25 mouse cellular contexts compared by ENCODE assay signal in the genomic region with DNA sequence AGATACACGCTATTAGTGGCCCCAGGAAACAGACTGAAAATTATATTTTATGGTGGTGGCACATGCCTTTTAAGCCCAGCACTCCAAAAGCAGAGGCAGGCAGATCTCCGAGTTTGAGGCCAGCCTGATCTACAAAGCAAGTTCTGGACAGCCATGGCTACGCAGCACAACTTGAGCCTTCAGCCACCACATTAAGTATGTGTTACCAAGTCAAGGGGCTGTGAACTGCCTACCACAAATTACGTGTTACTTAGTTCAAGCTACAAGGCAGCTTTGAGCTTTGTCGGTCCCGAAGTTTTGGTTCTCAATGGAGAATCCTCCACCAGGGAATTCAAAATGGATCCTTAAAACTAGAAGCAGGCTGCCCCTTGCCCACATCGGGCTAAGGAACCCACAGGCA. TPM values are rescaled to one million over a fixed set of nuclear protein-coding genes. Genes with fewer than 3 reads are reported as not detected.
DNase-seq lines count a peak whose midpoint lies in the region; ATAC-seq and TF ChIP-seq lines count a peak whose summit lies in the region.
"Had no signal": no experiment of that assay in that cellular context is flagged by ENCODE, and none has a peak within 500 bp of the region (broad histone marks: within the 10 kb centered on the region; RNA-seq: fewer than 3 reads in every experiment).

No protein-coding gene starts in this region.

- 96% methylated on average over 7 of the region's 7 CpGs for WGBS in forebrain, embryonic 10.5 days
- WGBS in forebrain, embryonic 11.5 days = 96% methylated on average over 7 of the region's 7 CpGs
- WGBS in heart, embryonic 10.5 days = 90% methylated on average over 7 of the region's 7 CpGs
- 94% methylated on average over 7 of the region's 7 CpGs for WGBS in heart, adult 2 months

- no peak for TF ChIP-seq EP300 in heart, adult 2 months (IDR thresholded peaks at IDR 0.05; ENCODE audit: insufficient read depth, low read depth, low read length)

- no peak overlapping the region for H3K4me3 ChIP-seq in forebrain, embryonic 10.5 days
- H3K4me3 ChIP-seq in forebrain, embryonic 11.5 days (ENCODE audit: low read depth, low read length) = no peak overlapping the region
- no peak overlapping the region for H3K4me3 ChIP-seq in heart, embryonic 10.5 days
- no peak overlapping the region for H3K4me3 ChIP-seq in heart, adult 2 months
- H3K4me3 ChIP-seq in testis, adult 2 months (ENCODE audit: control insufficient read depth, low read depth, low read length) = no peak overlapping the region
- H3K4me3 ChIP-seq: embryonic facial prominence, embryonic 10.5 days; embryonic facial prominence, embryonic 12.5 days; forebrain, embryonic 13.5 days; forebrain, embryonic 15.5 days had no signal

- no peak overlapping the region for H3K4me2 ChIP-seq in forebrain, embryonic 11.5 days (ENCODE audit: low read depth, low read length, severe bottlenecking)
- H3K4me2 ChIP-seq: embryonic facial prominence, embryonic 12.5 days; forebrain, embryonic 13.5 days; forebrain, embryonic 15.5 days had no signal

- peaks cover 33% of the 10 kb centered on the region for H3K36me3 ChIP-seq in forebrain, embryonic 10.5 days (replicated peaks)
- no peaks in the 10 kb centered on the region; the same call in 1 of the 2 replicates for H3K36me3 ChIP-seq in forebrain, embryonic 11.5 days (ENCODE audit: control insufficient read depth, insufficient read depth, low read length)
- peaks cover 17% of the 10 kb centered on the region for H3K36me3 ChIP-seq in heart, embryonic 10.5 days
- peaks cover 2% of the 10 kb centered on the region for H3K36me3 ChIP-seq in heart, adult 2 months (ENCODE audit: control insufficient read depth, insufficient read depth, low read length)
- no peaks in the 10 kb centered on the region for H3K36me3 ChIP-seq in testis, adult 2 months (ENCODE audit: control insufficient read depth, insufficient read depth, low read length)

- no peaks in the 10 kb centered on the region; the same call in 1 of the 2 replicates for H3K4me1 ChIP-seq in forebrain, embryonic 10.5 days
- no peaks in the 10 kb centered on the region for H3K4me1 ChIP-seq in forebrain, embryonic 11.5 days (replicated peaks; ENCODE audit: control insufficient read depth, insufficient read depth, low read length)
- peaks cover 6% of the 10 kb centered on the region for H3K4me1 ChIP-seq in heart, embryonic 10.5 days
- H3K4me1 ChIP-seq in heart, adult 2 months (ENCODE audit: control insufficient read depth, insufficient read depth, low read length) = peaks cover 2% of the 10 kb centered on the region; the same call in 1 of the 2 replicates
- H3K4me1 ChIP-seq in testis, adult 2 months (ENCODE audit: control insufficient read depth, insufficient read depth, low read length) = peaks cover 6% of the 10 kb centered on the region
- H3K4me1 ChIP-seq: embryonic facial prominence, embryonic 10.5 days; embryonic facial prominence, embryonic 12.5 days; forebrain, embryonic 13.5 days; forebrain, embryonic 15.5 days had no signal

- peak; percentile 12 for DNase-seq in forebrain, embryonic 10.5 days (ENCODE audit: extremely low spot score, low spot score)
- DNase-seq in forebrain, embryonic 11.5 days (ENCODE audit: low spot score) = no peak
- peak; percentile 63 for DNase-seq in heart, embryonic 10.5 days (ENCODE audit: low spot score)
- DNase-seq in heart, adult 2 months = no peak
- no peak for DNase-seq in testis, postnatal 14 days (ENCODE audit: low spot score)
- DNase-seq: adrenal gland, adult 2 months; adrenal gland, postnatal 10 days; adrenal gland, postnatal 25 days; cerebellum, adult 11 months; cerebellum, adult 18-20 months; cerebellum, adult 8-10 months; cerebellum, postnatal 10 days; cerebellum, postnatal 25 days; forebrain, postnatal 0 days had no signal

- no peak for ATAC-seq in forebrain, embryonic 11.5 days (replicated peaks; ENCODE audit: low FRiP score)
- ATAC-seq: forebrain, embryonic 13.5 days; forebrain, embryonic 15.5 days; forebrain, postnatal 0 days had no signal

- H3K9me3 ChIP-seq in forebrain, embryonic 10.5 days = no peaks in the 10 kb centered on the region; the same call in 1 of the 2 replicates
- H3K9me3 ChIP-seq in forebrain, embryonic 11.5 days (ENCODE audit: control insufficient read depth, low read length) = no peaks in the 10 kb centered on the region
- no peaks in the 10 kb centered on the region for H3K9me3 ChIP-seq in heart, embryonic 10.5 days
- H3K9me3 ChIP-seq: embryonic facial prominence, embryonic 12.5 days; forebrain, embryonic 13.5 days; forebrain, embryonic 15.5 days had no signal

- H3K9ac ChIP-seq in forebrain, embryonic 11.5 days (ENCODE audit: low read length) = no peak overlapping the region
- no peak overlapping the region for H3K9ac ChIP-seq in heart, adult 2 months (ENCODE audit: low read depth, low read length)
- H3K9ac ChIP-seq: embryonic facial prominence, embryonic 12.5 days; forebrain, embryonic 13.5 days; forebrain, embryonic 15.5 days; forebrain, postnatal 0 days had no signal

- no peak for TF ChIP-seq CTCF in heart, adult 2 months (IDR thresholded peaks at IDR 0.05)
- TF ChIP-seq CTCF in testis, adult 2 months (IDR thresholded peaks at IDR 0.05; ENCODE audit: control insufficient read depth, insufficient read depth, insufficient replicate concordance, low read depth, low read length) = no peak

- H3K27ac ChIP-seq in forebrain, embryonic 10.5 days = no peak overlapping the region
- H3K27ac ChIP-seq in forebrain, embryonic 11.5 days (ENCODE audit: low read depth, low read length) = no peak overlapping the region
- no peak overlapping the region for H3K27ac ChIP-seq in heart, embryonic 10.5 days
- H3K27ac ChIP-seq in heart, adult 2 months = no peak overlapping the region
- peak overlapping the region; percentile 54 for H3K27ac ChIP-seq in testis, adult 2 months (ENCODE audit: control insufficient read depth, insufficient read depth, low read depth, low read length)
- H3K27ac ChIP-seq: embryonic facial prominence, embryonic 10.5 days; embryonic facial prominence, embryonic 12.5 days; forebrain, embryonic 13.5 days; forebrain, embryonic 15.5 days had no signal

- no peaks in the 10 kb centered on the region for H3K79me2 ChIP-seq in heart, adult 2 months (replicated peaks; ENCODE audit: control insufficient read depth, insufficient read depth, low read length)

- intact Hi-C loops in heart, adult 2 months (cut with DNase I) = no loop called here

- H3K27me3 ChIP-seq in forebrain, embryonic 10.5 days (ENCODE audit: poor library complexity, severe bottlenecking) = no peaks in the 10 kb centered on the region
- no peaks in the 10 kb centered on the region for H3K27me3 ChIP-seq in forebrain, embryonic 11.5 days (ENCODE audit: control insufficient read depth, insufficient read depth, low read length)
- no peaks in the 10 kb centered on the region for H3K27me3 ChIP-seq in heart, embryonic 10.5 days (ENCODE audit: insufficient read depth, poor library complexity, severe bottlenecking)
- no peaks in the 10 kb centered on the region for H3K27me3 ChIP-seq in heart, adult 2 months (ENCODE audit: control insufficient read depth, insufficient read depth, low read length)
- no peaks in the 10 kb centered on the region for H3K27me3 ChIP-seq in testis, adult 2 months (ENCODE audit: control insufficient read depth, insufficient read depth, low read length)
- H3K27me3 ChIP-seq: embryonic facial prominence, embryonic 12.5 days; forebrain, embryonic 13.5 days; forebrain, embryonic 15.5 days had no signal

- no peak for TF ChIP-seq POLR2A in heart, adult 2 months (IDR thresholded peaks at IDR 0.05; ENCODE audit: insufficient read depth, low read depth, low read length)
- no peak for TF ChIP-seq POLR2A in testis, adult 2 months (IDR thresholded peaks at IDR 0.05; ENCODE audit: control insufficient read depth, low read depth, low read length)

RNA-seq across cellular contexts. Expression of gene Treh, which starts 29.9 kb away (rescaled TPM):
- polyA plus RNA-seq in forebrain, embryonic 10.5 days (2016; fragmentation: Nextera tagmentation; extraction: Ambion mirVana) = not detected in 2 replicates
- polyA plus RNA-seq in forebrain, embryonic 11.5 days (2014; fragmentation: Nextera tagmentation; extraction: Ambion mirVana) = not detected in 2 replicates
- not detected in 2 replicates for polyA plus RNA-seq in heart, embryonic 10.5 days (2016; fragmentation: Nextera tagmentation; extraction: Ambion mirVana)
- total RNA-seq in heart, adult 2 months (2021) = not detected
- not detected in 2 replicates for polyA plus RNA-seq in heart, adult 2 months (2012; rRNA removed)
- 0.47 TPM in 1 of 2 replicates, not detected in the other for polyA plus RNA-seq in testis, adult 2 months (2012; rRNA removed)
- total RNA-seq: adrenal gland, adult 2 months; adrenal gland, postnatal 10 days; adrenal gland, postnatal 25 days; adrenal gland, postnatal 4 days; ES-E14; forebrain, postnatal 0 days; MEL had no signal
- polyA plus RNA-seq: adrenal gland, adult 2 months; brain, embryonic 14.5 days; C2C12; embryonic facial prominence, embryonic 10.5 days; embryonic facial prominence, embryonic 12.5 days; embryonic facial prominence, embryonic 14.5 days; forebrain, embryonic 13.5 days; forebrain, embryonic 15.5 days; forebrain, postnatal 0 days had no signal

RNA-seq across cellular contexts. Expression of gene Ddx6, which starts 38.4 kb away (rescaled TPM):
- 20.3 and 21.0 TPM in 2 replicates for polyA plus RNA-seq in forebrain, embryonic 10.5 days (2016; fragmentation: Nextera tagmentation; extraction: Ambion mirVana)
- 16.2 and 17.2 TPM in 2 replicates for polyA plus RNA-seq in forebrain, embryonic 11.5 days (2014; fragmentation: Nextera tagmentation; extraction: Ambion mirVana)
- 12.6 and 12.7 TPM in 2 replicates for polyA plus RNA-seq in heart, embryonic 10.5 days (2016; fragmentation: Nextera tagmentation; extraction: Ambion mirVana)
- total RNA-seq in heart, adult 2 months (2021) = 10 to 100 TPM; 75.6 to 88.4 TPM
- 14.3 and 26.7 TPM in 2 replicates for polyA plus RNA-seq in heart, adult 2 months (2012; rRNA removed)
- polyA plus RNA-seq in testis, adult 2 months (2012; rRNA removed) = 9.0 and 11.7 TPM in 2 replicates

Comparison
In these comparisons a context has a peak if more than half of its experiments do, and no peak if none do; other contexts are left out.
1. DNase-seq: peak in forebrain, embryonic 10.5 days (single experiment) and heart, embryonic 10.5 days (single experiment); none in forebrain, embryonic 11.5 days (single experiment), heart, adult 2 months (0 of 2) and testis, postnatal 14 days (single experiment).